Mouse (Mus musculus): ENCODE data around the gene Spin2c. TPM values are rescaled to one million over a fixed set of nuclear protein-coding genes. Genes with fewer than 3 reads are reported as not detected.
A peak's percentile ranks its signal among the peaks of the same experiment; 100 is the strongest.

Gene Spin2c
- polyA plus RNA-seq (2015; fragmentation: Nextera tagmentation; extraction: Ambion mirVana), result 28.6 and 33.0 TPM in 2 replicates

DNA sequence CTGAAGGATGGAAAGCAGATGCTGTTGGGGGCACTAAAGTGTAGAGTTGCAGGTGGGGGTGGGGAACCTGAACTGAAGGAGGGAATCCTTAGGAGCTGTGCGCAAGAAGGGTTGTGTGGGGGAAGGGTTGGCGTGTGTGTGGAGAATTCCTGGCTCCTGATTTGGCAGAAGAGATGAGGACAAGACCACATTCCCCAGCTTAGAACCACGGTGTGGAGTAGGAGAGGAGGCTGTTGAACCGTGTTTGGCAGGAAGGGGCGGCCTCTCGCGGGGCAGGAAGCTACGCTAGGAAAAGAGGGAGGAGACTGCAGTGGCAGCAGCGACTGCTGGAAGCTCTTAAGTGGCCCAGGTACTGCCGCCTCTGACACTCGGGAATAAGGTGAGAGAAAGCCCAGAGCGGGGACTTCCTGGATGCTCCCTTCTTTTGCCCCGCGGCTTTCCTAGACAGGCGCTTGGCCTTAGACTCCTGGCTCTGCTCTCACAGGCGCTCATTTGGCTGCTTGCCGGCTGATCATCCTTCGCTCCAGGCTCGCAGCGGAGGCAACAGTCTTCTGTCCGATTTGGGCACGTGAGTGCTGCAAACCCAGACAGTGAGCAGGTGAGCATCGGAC lies at the start of gene Spin2c:
TSS of gene Spin2c (plus strand) at position 275 of the 611 bp plus-strand sequence.
- Histone ChIP-seq H3K4me3 (ENCODE audit: low read depth, low read length) (peak within 1 kb of the TSS; percentile 56), H3K27me3 (ENCODE audit: control insufficient read depth, insufficient read depth, low read depth, low read length) (no peaks in the 10 kb centered on the region), H3K27ac (ENCODE audit: low read length) (peak within 1 kb of the TSS; percentile 81), H3K36me3 (ENCODE audit: control insufficient read depth, insufficient read depth, low read length) (no peaks in the 10 kb centered on the region), H3K9me3 (replicated peaks; ENCODE audit: control insufficient read depth, low read length, poor library complexity, severe bottlenecking) (no peaks in the 10 kb centered on the region), H3K4me2 (ENCODE audit: low read length) (peak within 1 kb of the TSS; percentile 53), H3K4me1 (ENCODE audit: control insufficient read depth, insufficient read depth, low read length) (no peaks in the 10 kb centered on the region), H3K9ac (ENCODE audit: low read depth, low read length) (peak within 1 kb of the TSS; percentile 66)
- peak; percentile 98 for ATAC-seq
- WGBS, result 11% methylated on average over 20 of the region's 23 CpGs

DNA sequence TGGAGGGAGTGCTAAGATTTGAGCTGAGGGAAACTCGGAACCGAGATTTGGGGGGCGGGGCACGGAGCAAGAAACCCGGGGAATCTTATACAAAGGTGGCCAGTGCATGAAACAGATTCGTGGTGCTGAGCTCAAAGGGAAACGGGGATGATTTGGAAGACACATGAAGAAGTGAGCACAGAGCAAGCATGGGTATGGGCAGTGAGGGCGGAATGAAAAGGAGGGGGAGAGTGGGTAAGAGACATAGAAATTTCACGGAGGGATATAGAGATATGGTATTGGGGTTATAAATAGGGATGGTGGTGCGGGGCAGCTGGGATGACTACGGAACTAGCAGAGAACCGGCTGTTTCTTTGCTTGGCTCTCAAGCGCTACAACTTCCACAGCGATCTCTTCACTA lies 581 bp downstream of the Spin2c start:
- Histone ChIP-seq H3K9ac (ENCODE audit: low read depth, low read length) (peak overlapping the region; percentile 66), H3K4me3 (ENCODE audit: low read depth, low read length) (peak overlapping the region; percentile 56), H3K36me3 (ENCODE audit: control insufficient read depth, insufficient read depth, low read length) (no peaks in the 10 kb centered on the region), H3K4me2 (ENCODE audit: low read length) (peak overlapping the region; percentile 53), H3K9me3 (replicated peaks; ENCODE audit: control insufficient read depth, low read length, poor library complexity, severe bottlenecking) (no peaks in the 10 kb centered on the region), H3K27ac (ENCODE audit: low read length) (peak overlapping the region; percentile 81), H3K27me3 (ENCODE audit: control insufficient read depth, insufficient read depth, low read depth, low read length) (no peaks in the 10 kb centered on the region), H3K4me1 (ENCODE audit: control insufficient read depth, insufficient read depth, low read length) (no peaks in the 10 kb centered on the region)
- peak; percentile 82 for ATAC-seq
- WGBS, result 20% methylated on average over 14 of the region's 14 CpGs

Other genes starting within 250 kb of the Spin2c start
- 3.4 and 4.4 TPM in 2 replicates for gene Kctd12b, start 135.8 kb upstream of the Spin2c start, polyA plus RNA-seq (2015; fragmentation: Nextera tagmentation; extraction: Ambion mirVana)
- 155 and 164 TPM in 2 replicates for gene Nbdy, start 108.6 kb upstream of the Spin2c start, polyA plus RNA-seq (2015; fragmentation: Nextera tagmentation; extraction: Ambion mirVana)
- not detected in 2 replicates for gene Samt1, start 180.4 kb downstream of the Spin2c start, polyA plus RNA-seq (2015; fragmentation: Nextera tagmentation; extraction: Ambion mirVana)
- gene 4921511M17Rik, start 201.6 kb downstream of the Spin2c start, polyA plus RNA-seq (2015; fragmentation: Nextera tagmentation; extraction: Ambion mirVana), result not detected in 2 replicates
- not detected in 2 replicates for gene Gm10057, start 222.8 kb downstream of the Spin2c start, polyA plus RNA-seq (2015; fragmentation: Nextera tagmentation; extraction: Ambion mirVana)

Data from midbrain, embryonic 16.5 days (tissue).